Mouse (Mus musculus) E14TG2a.4 (cell line): Measurements from ENCODE around the gene Gap43.

Experiments
- CTCF ChIP-seq: conservative IDR thresholded peaks from 2 replicates; pipeline ENCODE4 v1.5.1; 2014; ENCODE audit warnings: low read length
- NANOG ChIP-seq: IDR thresholded peaks from 2 replicates; pipeline ENCODE4 v1.6.1; 2014; ENCODE audit warnings: borderline replicate concordance, low read length, mixed read lengths
- POU5F1 ChIP-seq: IDR thresholded peaks from 2 replicates; pipeline ENCODE4 v1.6.1; 2014; ENCODE audit warnings: low read length, borderline replicate concordance

- TF ChIP-seq CTCF (no peak), NANOG (no peak), POU5F1 (no peak)
Observed at GRCm38 (mm10) chr16:42337663-42338062, 2.8 kb downstream of the Gap43 start.
